Mouse (Mus musculus) cerebral cortex, adult 2 months (tissue): ENCODE results near the gene Epb41l4b.

Source experiments
- WGBS: fragments of 180-500 bp; shearing (Covaris S2); methylation state at CpG from one replicate; pipeline ENCODE4 v1.1.7; 2018; 5-methylcytosine and 5-hydroxymethylcytosine counted together

The Epb41l4b gene

DNA sequence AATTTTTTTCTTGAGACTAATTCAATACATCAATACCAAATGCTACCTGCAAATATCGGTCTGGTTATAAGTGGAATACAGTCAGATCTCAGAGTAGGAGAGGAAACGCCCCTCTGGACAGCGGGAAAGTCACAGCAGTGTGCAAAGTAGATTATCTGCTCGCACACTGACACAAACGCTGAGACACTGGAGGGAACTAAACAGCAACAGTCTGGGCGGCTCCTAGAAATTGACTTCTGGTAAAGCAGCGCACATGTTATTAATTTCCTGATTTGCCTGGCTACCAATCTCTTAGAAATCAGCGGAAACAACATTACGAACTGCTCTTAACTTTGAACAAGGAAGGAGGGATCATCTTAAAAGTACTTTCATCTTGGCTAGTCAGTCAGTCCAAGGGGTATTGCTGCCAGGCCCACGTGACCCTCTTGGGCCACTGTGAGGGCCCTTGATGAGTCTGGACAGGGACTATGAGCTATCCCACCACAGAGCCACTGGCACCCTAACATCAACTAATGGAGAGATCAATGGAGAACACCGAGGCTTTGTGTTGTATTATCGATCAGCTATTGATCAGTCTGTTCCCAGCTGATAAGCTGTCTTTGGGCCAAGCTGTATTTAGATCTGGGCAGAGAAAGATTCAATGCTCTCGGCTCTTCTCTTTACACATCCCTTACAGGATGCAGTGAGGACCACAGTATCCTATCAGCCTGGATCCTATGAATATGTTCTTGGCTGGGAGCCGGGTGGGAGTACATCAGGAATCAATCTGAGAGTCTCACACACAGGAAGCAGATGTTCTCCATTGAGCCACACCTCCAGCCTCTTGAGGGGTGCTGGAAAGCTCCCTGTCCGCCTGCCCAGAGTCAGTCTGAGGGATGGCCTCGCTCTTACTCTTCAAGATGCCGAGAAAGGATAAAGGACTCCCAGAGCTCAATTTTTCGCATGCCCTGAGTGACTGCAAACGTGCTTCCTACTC is 28.3 kb downstream of the Epb41l4b start:
- WGBS: 87% methylated on average over 19 of the region's 19 CpGs

DNA sequence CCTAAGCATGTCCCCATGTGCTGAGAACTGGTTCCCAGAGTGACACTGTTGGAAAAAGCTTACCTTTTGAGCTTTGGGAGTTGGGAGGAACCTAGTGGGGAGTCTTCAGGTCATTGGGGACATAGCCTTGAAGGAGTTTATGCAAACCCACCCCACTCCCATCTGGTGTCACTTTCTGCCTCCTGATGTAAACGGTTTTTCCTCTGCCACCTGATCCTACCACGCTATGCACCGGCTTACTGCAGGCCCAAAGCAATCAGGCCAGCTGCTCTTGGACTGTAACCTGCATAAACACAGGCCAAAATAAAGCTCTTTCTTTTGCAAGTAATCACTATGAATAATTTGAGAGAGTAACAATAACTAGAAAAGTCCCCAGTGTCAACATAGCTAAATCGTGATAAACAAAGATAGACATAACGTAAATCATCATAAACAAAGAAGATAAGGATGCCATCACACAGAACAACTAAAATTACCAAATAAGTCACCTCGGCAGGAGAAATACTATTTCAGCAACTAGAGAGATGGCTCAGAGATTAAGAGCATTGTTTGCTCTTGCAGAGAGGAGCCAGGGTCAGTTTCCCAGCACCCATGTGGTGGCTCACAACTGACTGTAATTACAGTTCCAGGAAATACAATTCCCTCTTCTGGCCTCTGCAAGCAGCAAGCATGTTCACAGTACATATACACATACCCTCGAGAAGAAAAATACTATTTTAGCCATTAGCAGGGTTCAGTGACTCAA is 29.6 kb downstream of the Epb41l4b start:
- WGBS: 73% methylated on average over 7 of the region's 7 CpGs

DNA sequence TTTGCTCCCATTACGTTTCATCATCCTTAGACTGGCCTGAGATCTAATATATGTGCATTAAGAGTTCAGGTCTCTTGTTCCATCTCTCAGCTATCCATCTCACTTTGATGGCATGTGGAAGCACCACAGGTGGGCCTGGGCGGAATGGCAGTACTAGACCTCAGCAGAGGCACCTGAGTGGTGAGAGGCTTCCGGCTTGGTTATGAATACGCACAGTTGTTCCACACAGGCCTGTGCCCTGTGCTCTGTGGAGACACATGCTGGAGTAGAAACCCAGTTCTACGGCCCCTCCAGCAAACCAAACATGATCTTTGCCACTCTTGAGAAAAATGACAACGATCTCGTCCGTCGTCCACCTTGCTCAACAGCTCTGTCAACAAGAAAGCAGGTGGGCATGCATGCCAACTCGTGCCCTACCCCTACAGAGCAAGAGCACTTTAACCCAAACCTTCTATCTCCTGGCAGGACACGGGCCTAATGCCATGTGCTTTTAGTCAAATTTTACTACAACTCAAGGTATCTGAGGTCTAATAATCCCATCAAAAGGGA is 31.2 kb downstream of the Epb41l4b start:
- WGBS: 96% methylated on average over 11 of the region's 11 CpGs

DNA sequence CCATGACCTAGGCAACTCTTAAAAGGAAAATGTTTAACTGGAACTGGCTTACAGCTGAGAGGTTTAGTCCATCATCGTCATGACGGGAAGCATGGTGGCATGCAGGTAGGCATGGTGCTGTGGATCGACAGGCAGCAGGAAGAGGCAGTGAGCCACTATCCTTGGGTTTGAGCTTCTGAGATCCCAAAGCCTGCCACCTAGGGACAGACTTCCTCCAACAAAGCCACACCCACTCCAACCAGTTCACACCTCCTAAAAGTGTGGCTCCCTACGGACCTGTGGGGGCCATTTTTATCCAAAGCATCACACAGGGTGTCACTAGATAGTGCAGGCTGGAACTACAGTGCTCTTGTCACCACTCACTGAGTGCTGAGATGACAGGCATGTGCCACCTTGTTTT is 31.8 kb downstream of the Epb41l4b start:
- 85% methylated on average over 4 of the region's 4 CpGs for whole genome bisulfite sequencing

DNA sequence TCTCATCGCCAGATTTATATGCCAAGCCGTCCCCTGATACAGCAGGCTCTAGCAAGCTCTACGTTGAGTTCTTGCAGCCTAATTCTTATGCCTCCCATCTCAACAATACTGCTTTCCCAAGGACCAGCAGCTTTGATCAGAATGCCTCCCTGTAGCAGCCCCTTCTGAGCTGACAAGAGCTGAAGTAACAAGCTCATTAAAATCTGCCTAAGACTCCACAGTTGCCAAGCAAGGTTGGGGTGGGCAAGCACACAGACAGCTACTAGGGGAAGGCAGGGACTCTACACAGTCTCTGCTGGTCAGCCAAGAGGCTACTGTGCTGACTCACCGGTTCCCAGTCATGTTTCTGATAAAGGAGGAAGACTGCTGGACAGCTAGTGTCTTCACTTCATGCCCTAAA is 33.7 kb downstream of the Epb41l4b start:
- WGBS: 66% methylated on average over 4 of the region's 4 CpGs

DNA sequence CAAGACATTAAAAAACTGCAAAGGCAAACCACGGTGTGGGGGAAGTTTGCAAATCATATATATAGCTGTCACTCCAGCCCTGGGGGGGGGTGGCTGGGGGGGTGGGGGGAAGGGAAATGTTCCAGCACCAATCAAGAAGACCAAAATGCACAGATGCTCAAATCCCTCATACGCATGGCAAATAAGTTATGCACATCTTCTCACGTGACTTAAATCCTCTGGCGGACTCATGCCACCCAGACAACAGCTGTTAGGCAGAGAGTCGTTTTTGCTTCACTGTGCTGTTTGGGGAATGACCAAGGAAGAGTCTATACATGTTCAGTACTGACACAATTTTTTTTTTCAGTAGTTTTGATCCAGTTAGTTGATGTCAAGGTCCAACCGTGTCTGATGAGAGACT is 37.9 kb downstream of the Epb41l4b start:
- 47% methylated on average over 6 of the region's 6 CpGs for WGBS

DNA sequence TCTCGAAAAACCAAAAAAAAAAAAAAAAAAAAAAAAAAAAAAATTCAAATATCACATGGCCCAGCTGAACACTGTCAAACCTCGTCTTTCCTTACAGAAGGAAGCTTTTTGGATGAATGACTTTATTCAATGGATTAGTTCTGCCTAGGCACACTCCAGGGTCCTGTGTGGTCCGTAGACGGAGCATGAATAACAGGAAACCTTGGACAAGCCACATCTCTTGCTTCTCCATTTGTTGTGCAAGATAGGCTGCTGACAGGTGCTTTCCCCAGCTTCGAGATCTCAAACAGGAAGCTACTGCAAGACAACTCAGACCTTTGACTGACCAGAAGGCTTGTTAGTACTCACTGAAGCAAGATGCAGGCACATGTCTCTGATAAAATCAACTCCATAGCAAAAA is 39.4 kb downstream of the Epb41l4b start:
- WGBS: 64% methylated on average over 5 of the region's 5 CpGs

DNA sequence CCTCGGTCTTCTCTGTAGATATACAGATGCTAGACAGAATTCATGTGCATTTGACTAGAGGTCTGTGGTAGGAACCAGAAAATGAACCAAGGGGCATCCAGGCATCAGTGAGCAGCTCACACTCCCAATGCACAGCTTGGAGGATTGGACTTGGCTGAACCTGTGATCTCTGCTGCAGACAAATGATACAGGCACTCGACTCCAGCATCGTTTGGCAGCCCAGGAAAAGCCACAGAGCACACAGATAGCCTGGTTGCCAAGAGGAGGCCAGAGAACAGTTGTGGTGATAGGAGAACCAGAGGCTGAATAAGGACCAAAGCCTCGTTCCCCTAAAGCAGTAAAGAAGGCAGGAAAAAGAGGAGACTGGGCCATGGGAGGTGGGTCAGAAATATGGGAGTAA is 42.1 kb downstream of the Epb41l4b start:
- 85% methylated on average over 4 of the region's 4 CpGs for WGBS

DNA sequence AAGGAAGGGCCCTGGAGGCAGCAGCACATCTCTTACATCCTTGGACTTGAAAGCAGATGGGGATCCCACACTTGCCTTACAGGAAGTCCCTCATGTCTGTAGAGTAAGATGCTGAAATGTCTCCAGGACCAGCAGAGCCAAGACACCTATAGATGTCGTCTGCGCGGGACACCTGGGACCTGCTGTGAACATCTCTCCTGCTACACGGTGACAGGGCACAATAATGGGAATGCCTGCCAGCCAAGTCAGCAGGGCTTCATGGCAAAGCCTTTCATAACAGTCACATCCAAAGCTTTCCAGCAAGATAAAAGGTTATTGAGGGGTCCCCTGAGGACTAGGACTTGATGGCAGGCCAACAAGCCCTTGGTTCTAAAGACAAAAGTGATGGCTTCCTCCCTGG is 45.8 kb downstream of the Epb41l4b start:
- WGBS: 81% methylated on average over 4 of the region's 4 CpGs

DNA sequence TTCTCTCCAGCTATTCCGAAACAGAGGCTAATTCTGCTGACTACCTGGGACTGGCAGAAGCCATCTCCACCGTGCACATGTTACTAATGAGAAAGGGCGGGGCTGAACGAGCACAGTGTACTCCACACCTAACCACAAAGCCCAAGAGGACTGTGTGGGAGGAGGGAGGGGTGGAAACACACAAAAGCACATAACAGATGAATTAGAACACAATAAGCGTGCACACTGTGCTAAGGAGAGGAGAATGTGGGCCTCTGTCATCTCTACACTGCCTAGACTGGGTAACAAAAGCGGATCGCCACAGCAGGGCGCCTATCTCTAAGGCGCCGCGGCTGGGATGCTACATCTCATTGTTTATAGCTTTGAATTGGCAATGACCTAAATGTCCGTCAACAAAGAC is 51.9 kb downstream of the Epb41l4b start:
- WGBS: 41% methylated on average over 12 of the region's 12 CpGs

DNA sequence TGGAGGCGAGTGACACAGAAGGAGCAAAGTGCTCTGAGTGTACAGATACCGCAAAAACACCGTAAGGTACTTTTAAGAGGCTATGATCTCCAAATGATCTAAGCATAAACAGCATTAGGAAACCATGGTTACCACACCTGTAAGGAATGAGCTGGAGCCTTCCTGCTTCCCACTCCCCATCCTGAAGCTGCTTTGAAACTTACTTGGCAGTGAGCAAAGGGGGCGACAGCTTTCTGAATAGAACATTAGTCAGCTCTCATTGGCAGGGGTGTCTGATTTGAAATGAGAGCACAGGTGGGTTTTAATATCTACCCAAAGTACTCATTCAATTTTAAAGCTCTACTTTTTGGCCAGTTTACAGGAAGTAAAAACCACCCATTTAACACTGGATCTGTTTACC is 54.9 kb downstream of the Epb41l4b start:
- 79% methylated on average over 4 of the region's 4 CpGs for WGBS

DNA sequence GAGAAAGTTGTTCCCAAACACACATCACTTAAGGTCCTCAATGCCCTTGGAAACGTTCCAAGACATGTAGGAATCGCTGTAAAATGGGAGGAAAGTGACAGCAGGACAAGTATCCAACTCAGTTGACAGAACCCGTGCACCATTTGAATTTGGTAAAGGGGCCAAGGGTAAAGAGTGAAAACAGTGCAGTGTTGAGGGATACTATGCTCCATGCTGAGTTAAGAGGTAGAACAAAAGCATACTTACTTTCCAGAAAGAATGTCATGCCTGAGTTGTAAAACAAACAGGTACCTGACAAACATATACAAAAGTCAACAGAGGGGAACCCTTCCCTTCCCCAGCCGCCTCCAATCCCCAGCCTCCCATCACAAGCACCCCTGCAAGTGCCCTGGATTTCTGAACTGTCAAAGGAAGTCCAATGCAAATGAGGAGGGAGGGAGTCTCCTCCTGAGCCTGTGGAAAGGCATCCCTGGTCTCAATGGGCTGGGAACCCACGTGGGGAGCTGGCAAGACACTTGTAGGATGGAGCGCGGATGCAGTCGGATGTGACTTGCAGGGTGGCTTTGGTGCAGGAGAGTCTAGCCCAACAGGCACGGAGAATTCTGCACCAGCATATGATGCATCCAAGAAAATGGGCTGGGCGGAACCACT is 57.4 kb downstream of the Epb41l4b start:
- WGBS: 71% methylated on average over 10 of the region's 10 CpGs

DNA sequence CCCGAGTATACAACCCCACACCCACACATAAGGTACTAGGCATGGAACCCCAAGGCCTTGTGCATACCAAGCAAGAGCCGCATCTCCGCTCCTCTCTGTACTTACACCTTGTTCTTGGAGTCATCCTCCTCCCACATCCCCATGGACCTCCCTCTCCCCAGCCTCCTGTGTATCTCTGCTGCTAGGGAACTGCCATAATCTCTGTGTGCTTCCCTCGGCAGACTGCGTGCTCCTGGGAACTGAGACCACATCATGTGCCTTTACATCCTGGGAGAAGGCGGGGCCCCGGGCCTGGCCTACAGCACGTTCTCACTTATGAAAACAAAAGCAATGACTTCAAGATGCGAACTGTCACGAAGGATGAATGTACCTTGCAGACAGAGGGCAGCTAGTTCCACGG is 59.6 kb downstream of the Epb41l4b start:
- 85% methylated on average over 11 of the region's 11 CpGs for WGBS

DNA sequence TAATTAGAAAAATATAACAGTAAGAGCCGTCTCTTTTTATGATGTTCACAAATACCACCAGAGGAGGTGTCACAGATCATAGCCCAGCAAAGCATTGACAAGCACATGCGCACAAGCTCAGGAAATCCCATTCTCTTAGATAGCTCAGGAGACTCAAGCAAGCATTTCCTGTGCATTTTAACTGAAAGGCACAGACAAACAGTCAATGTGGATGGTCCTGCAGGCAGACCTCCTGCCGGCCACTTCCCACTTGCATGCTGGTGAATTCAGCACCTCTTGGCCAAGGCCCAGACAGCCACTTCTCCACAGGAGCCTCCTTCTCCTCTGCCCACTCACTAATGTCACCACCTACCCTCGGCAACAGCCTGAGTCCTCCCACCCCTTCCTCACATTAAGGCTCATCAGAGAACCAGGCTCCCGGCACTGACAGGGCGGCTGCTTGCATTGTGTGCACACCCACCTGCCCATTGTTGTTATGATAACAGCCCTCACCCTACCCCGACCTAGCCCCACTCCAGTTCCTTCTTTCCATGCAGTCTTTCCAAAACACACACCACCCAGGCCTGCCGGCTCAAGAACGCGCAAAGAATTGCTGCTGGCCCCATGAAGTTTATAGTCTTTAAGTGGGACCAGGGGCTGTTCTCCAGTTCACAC is 60.3 kb downstream of the Epb41l4b start:
- WGBS: 58% methylated on average over 10 of the region's 10 CpGs

DNA sequence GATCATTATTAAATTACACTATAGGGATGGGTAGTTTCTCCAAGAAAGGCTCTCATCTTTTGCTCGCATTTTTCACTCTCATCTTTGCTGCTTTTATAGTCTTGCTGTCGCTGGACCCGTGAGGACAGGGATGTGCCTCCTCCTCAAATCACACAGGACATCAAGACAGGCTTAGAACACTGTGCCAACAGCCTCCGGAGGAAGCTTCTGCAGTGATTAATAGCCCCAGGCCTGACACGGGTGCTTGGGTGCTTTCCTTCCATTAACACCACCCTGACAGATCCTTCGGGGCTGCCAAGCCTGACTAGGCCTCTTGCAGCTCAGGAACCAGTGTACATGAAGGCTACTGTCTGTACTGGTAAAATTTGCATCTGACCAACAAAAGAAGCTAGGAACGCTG is 61.8 kb downstream of the Epb41l4b start:
- WGBS: 66% methylated on average over 7 of the region's 7 CpGs

DNA sequence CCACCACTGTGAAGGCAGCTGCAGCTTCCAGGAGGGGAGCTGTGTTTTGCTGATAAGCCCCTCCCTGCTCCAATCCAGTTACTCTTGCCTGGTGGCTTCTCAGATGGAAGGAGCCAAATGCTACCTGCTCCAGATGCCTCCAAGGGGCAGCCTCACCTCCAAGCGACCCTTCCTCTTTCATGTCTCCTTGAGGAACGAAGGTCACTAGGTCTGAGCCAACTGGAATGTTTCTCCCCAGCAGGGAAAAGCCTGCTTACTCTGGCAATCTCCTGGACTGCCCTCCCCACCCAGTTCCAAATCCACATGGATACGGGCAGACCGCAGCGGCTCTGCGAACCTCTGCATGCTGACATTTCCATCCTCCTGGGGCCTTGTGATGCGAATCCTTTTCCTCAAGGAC is 69.4 kb downstream of the Epb41l4b start:
- 80% methylated on average over 7 of the region's 7 CpGs for WGBS

DNA sequence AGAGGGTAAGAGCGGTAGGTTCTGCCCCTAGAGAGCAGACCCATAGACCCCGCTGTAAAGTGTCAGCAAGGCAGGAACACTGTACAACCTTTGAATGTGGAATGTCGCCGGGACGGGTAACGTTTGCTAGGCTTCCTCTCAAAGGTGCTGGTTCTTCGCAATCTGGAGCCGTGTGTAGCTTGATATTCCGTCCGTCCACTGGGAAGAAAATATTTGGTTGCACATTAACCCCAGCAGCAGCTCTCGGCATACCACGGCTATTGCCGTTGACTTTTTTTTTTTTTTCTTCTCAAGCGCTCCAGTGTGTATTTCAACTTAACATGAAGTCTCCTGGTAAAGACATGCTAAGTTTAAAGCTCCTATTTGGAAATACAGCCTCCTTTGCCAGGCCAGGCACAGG is 70.1 kb downstream of the Epb41l4b start:
- 93% methylated on average over 14 of the region's 14 CpGs for WGBS

DNA sequence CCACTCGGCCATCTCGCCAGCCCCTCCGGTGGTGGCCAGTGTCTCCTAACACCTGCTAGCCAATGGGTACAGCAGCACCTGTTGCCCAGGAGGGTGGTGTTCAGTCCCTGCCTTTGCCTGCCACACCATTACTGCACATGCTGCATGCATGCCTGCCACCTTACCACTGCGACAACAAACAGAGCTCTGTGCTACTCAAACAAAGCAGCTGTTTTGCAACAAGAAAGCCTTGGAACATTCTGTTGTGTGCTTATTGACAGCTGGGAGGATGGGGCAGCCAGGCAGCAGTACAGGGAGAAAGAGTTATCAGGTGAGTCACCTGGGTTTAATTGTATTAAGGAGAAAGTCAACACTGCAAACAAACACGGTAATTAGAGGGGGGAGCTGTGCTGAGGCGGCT is 72.6 kb downstream of the Epb41l4b start:
- WGBS: 85% methylated on average over 6 of the region's 6 CpGs

DNA sequence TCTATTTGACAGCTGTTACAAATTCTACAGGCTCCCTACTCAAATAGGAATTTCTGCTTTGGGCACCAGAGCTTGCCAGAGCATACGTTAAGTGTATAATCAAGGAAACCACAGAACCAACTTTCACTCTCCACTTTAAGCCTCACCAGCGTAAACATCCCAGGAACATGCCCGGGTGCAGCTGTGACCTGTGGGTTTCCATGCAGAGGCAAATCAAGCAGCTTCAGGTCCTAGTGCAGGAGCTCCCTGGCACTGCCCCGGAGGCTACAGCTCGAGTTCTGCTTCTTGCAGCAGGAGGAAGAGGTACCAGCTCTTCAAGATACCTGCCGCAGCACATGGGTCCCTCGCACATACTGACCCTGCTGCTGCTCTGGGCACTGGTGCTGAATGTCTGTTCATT is 74.8 kb downstream of the Epb41l4b start:
- WGBS: 65% methylated on average over 7 of the region's 7 CpGs

DNA sequence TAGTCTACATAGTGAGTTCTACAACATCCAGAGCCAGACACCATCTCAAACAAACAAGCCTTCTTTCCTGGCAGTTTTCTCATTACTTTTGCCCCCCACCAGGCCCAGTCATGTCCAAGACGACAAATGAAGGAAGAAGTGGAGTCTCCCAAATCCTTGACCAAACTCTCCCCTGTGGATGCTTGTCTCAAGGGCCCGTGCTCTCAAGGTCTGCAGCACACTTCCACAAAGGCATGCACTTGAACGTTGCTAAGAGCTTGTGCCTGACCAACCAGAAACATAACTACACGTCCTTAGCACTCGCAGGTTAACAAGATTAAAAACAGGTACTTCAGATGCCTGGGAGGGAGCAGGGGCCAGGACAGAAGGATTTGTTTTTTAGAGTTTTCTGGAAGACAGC is 75.4 kb downstream of the Epb41l4b start:
- WGBS: 82% methylated on average over 5 of the region's 5 CpGs

DNA sequence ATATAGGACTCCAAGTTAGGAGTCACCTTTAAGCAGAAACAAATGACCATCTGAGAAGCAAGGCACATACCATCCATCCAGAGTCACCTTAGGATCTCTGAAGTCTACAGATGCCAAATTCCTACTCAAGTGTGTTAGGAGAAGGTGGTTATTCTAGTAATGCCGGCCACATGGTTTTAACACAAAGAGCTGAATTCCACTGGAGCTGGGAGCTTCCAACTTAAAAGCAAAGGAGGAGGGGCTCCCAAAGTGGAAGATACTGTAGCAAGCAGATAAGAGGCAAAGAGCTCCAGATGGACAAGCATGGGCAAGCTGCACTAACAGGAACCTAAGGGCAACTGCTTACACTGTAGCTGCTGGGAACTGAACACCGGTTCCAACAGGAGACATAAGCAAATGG is 76.3 kb downstream of the Epb41l4b start:
- 88% methylated on average over 2 of the region's 2 CpGs for WGBS

DNA sequence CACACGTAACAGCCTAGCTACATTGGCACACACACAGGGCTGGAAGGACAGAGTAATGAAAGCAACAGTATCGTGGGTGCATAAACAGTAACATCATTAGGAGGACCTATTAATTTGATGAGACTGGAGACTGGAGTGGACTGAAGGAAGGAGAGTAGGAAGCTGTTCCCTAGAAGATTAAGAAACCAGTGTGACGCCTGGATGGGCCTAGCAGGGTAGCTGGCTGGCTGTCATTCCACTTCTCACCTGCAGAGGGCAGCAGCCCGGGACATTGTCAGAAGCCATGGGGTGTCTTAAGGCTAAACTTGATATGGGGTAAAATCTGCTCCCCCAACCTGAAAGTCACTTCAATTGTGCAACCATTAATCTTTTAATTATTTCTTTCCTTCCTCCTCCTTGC is 78.0 kb downstream of the Epb41l4b start:
- 44% methylated on average over 4 of the region's 4 CpGs for WGBS
